Mouse (Mus musculus) brain, embryonic 18.5 days (tissue): ENCODE measurements at regions not wholly inside any gene's neighbourhood (a gene's known extent, or its start where the extent isn't known, plus 50 kb on each side); places are given as distances from the start of the nearest gene placed in this dataset.
"Not testable (repeated sequence)": the region's sequence is repeated elsewhere in the genome, so short reads cannot be mapped to it uniquely, and the experiment has no call there.

ENCODE experiments used
- DNase-seq: peaks from one replicate; pipeline ENCODE4 v3.0.0-alpha.2; 2012; ENCODE audit warnings: low read depth, low spot score

DNA sequence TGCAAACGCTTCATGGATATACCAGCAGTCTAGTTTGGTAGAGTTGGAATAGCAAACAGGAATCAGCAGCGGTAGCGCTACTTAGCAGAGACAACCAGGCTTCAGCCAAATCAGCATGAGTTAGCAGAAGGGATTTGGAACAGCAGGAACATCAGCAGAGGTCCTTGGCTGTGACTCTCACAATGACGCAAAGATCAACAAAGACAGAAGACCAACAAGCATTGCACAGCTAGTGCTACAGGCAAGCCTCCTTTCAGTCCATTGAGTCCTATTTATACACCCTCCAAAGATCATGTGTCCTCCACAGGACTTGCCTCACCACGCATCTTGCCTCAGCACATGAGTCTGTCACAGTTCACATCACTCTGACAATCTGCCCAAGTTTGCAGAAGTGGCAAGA is 61.6 kb upstream of the Cdyl start:
- DNase-seq = no peak

DNA sequence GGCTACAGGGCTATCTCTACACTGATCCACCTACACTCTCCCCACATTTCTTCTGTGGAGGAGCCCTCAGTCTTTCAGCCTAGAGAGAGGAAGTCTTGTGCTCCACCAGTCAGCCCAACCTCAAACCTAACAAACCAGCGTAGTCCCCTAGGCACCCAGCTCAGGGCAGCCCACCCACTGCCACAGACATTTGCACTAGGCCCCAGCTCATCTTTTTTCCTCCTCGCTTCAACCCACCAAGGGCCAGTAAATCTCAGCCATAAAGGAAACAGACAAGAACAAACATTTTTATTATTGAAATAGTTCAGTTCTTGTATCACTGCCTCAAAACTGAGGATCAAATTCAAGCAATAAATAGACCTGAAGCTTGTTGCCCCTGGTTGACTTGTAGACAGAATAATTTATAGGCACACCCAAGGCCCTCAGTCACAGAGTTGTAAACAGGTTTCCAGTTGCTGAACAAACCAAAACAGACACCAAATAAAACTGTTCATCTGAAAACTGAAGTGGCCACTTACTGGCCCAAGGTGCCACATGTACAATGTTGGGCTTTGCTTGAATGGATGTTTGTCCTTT is 58.0 kb upstream of the Cdyl start:
- DNase-seq = no peak

DNA sequence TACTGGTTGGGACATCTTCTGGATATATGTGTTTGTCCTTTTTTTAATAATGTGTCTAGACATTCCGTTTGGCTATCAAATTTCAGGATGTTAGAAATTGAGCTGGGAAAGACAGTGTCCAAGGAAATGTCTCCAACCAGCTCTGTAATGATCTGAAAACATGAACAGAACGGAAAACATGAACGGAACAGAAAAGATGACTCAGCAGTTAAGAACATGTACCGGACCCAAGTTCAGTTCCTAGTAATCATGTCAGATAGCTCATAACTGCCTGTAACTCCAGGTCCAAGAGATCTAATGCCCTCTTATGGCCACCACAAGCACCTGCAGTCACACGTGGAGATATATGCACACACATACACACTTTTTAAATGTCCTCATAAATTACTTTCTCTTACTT is 56.6 kb upstream of the Cdyl start:
- DNase-seq = no peak

DNA sequence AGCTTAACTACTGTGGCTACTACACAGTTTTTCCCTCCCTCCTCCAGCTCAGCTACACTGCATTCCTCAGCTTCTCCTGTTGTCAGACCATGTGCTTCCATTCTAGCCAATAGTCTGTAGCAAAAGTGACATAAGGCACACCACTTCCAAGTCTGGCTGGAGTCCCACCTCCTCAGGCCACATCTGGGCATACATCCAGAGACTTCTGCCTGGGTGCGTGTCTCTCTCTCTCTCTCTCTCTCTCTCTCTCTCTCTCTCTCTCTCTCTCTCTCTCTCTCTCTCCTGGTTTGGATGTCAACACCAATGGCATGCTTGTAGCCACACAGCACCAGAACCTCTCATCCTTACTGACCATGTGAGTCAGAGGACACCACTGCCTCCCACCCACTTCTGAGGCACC is 55.6 kb upstream of the Cdyl start:
- DNase-seq = no peak

DNA sequence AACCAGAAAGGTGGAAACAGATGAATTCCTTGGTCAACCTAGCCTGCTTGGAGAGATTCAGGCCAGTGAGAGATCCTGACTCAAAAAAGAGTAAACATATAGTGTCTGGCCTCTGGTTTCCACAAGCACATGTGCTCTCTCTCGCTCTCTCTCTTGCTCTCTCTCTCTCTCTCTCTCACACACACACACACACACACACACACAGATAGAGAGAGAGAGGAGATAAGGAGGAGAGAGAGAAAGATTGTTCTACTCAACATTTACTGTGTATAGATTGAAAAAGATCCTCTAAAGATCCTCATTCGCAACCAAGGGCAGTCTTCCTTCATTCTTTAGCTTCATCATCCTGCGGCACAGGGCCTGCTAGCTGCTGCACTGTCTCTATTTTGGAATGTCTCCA is 54.9 kb upstream of the Cdyl start:
- DNase-seq = no peak

DNA sequence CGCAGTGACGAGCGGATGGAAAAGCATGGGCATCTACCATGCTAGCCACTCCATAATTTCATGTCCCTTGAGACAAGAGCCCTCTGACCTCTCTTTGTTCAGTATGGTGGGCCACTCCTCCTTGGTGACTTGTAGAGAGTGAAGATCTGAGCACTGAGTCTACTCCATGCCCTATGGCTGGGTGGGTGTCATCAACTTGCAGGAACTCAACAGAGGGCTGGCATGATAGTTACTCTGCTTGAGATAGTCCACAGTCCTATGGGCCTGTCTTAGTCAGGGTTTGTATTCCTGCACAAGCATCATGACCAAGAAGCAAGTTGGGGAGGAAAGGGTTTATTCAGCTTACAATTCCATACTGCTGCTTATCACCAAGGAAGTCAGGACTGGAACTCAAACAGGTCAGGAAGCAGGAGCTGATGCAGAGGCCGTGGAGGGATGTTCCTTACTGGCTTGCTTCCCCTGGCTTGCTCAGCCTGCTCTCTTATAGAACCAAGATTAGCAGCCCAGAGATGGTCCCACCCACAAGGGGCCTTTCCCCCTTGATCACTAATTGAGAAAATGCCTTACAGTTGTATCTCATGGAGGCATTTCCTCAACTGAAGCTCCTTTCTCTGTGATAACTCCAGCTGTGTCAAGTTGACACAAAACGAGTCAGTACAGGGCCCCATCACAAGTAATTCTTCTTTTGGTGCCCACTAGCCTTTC is 52.6 kb upstream of the Cdyl start:
- not testable (repeated sequence) for DNase-seq

DNA sequence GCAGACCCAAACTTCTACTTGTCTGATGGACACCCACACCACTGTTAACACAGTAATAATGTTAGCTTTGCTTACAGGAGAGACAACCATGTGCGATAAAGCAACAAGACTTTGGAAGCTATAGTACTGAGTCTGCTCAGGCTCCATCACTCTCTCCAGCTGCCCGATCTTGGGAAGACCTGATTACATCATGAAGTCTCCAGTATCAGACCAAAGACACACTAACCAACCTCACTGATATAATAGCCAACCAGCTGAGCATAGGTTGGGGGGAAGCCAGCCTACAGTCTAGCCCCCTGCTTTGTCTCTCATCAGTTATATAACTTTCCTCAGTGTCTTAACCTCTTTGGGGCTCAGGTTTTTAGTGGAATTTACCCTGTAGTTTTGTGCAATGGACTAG is 51.9 kb upstream of the Cdyl start:
- DNase-seq = no peak
